Mouse (Mus musculus) myocyte (in vitro differentiated cells): Measurements from ENCODE around the gene Rnf11. TPM values are rescaled to one million over a fixed set of nuclear protein-coding genes. Genes with fewer than 3 reads are reported as not detected.

Experiments used
- H3K27me3 ChIP-seq: one replicate; pipeline ENCODE4 v1.6.1; 2011; ENCODE audit not compliant: control insufficient read depth, insufficient read depth, insufficient read length
- H3K36me3 ChIP-seq: one replicate; pipeline ENCODE4 v1.6.1; 2011; ENCODE audit not compliant: control insufficient read depth, insufficient read depth
- H3K4me2 ChIP-seq: one replicate; pipeline ENCODE4 v1.6.1; 2011; ENCODE audit warnings: low read depth, control low read depth
- H3K4me3 ChIP-seq: one replicate; pipeline ENCODE4 v1.5.1; 2011; ENCODE audit warnings: mild to moderate bottlenecking, control low read depth, moderate library complexity
- H3K79me2 ChIP-seq: one replicate; pipeline ENCODE4 v1.6.1; 2011; ENCODE audit not compliant: control insufficient read depth, insufficient read depth
- H3ac ChIP-seq: one replicate; pipeline ENCODE4 v1.6.1; 2011; ENCODE audit not compliant: control insufficient read depth, insufficient read length
- CEBPB ChIP-seq: IDR thresholded peaks from 2 replicates; pipeline ENCODE4 v1.6.1; 2011; ENCODE audit warnings: mild to moderate bottlenecking, moderate library complexity; ENCODE audit not compliant: poor library complexity, insufficient read depth, severe bottlenecking
- E2F4 ChIP-seq: IDR thresholded peaks from one replicate; pipeline ENCODE4 v1.6.1; 2011; ENCODE audit warnings: mild to moderate bottlenecking, control low read depth, moderate library complexity; ENCODE audit not compliant: insufficient read depth
- MAX ChIP-seq: IDR thresholded peaks from one replicate; pipeline ENCODE4 v1.6.1; 2011; ENCODE audit warnings: low read depth, mild to moderate bottlenecking, control low read depth
- MYOD1 ChIP-seq, 3 experiments: IDR thresholded peaks; one replicate each; pipeline ENCODE4 v1.6.1; 2011; ENCODE audit warnings: control low read depth in 2 of 3, low read depth in 2 of 3, mild to moderate bottlenecking in 2 of 3, moderate library complexity in 1 of 3; ENCODE audit not compliant: insufficient read length in 2 of 3, control insufficient read depth in 1 of 3
- MYOG ChIP-seq, 3 experiments: IDR thresholded peaks; one replicate each; pipeline ENCODE4 v1.6.1; 2011; ENCODE audit warnings: control low read depth in 2 of 3, low read depth in 2 of 3, mild to moderate bottlenecking in 2 of 3; ENCODE audit not compliant: insufficient read length in 2 of 3, control insufficient read depth in 1 of 3, insufficient read depth in 1 of 3
- POLR2A ChIP-seq: IDR thresholded peaks from one replicate; pipeline ENCODE4 v1.6.1; 2011; ENCODE audit warnings: low read depth, mild to moderate bottlenecking, control low read depth, moderate library complexity; ENCODE audit not compliant: insufficient read length
- POLR2AphosphoS2 ChIP-seq: IDR thresholded peaks from one replicate; pipeline ENCODE4 v1.6.1; 2011; ENCODE audit warnings: low read depth, control low read depth; ENCODE audit not compliant: insufficient read length
- REST ChIP-seq: IDR thresholded peaks from one replicate; pipeline ENCODE4 v1.6.1; 2011; ENCODE audit warnings: mild to moderate bottlenecking, control low read depth, moderate library complexity; ENCODE audit not compliant: insufficient read depth, insufficient read length
- SRF ChIP-seq: IDR thresholded peaks from one replicate; pipeline ENCODE4 v1.6.1; 2011; ENCODE audit warnings: low read depth; ENCODE audit not compliant: control insufficient read depth, insufficient read length
- TCF12 ChIP-seq: IDR thresholded peaks from one replicate; pipeline ENCODE4 v1.6.1; 2011; ENCODE audit warnings: mild to moderate bottlenecking, control low read depth; ENCODE audit not compliant: poor library complexity, insufficient read depth, severe bottlenecking
- TCF3 ChIP-seq: IDR thresholded peaks from one replicate; pipeline ENCODE4 v1.6.1; 2011; ENCODE audit warnings: low read depth, control low read depth; ENCODE audit not compliant: insufficient read length
- USF1 ChIP-seq: IDR thresholded peaks from one replicate; pipeline ENCODE4 v1.6.1; 2011; ENCODE audit warnings: low read depth, mild to moderate bottlenecking, control low read depth, moderate library complexity
- polyA plus RNA-seq: library from polyadenylated mRNA; unstranded; fragments of >200 nt; fragmentation: generic; extraction: Trizol; gene quantifications from one replicate; pipeline ENCODE4 v1.2.1, GENCODE M21; 2012; ENCODE audit warnings: missing spikeins

Gene Rnf11
- polyA plus RNA-seq, 1 experiment: 127 TPM

DNA sequence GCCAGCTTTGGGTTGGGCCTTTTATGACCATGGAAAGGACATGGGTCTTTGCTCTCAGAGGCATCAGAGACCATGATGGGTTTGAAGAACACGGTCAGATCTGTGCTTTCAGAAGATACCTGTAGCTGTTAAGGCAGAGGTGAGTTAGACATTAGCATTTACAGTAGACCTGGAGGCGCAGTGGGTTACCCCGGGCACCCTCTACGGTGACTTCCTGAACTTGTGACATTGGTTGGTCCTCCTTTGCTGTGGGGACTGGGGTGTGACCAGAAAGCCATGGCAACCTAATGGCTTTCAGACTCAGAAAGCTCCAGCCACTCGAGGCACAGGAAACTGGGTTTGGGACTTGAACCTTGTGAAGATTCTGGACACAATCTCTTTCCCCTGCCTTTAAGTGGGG is 72.3 kb downstream of the Rnf11 start:
- no peaks in the 10 kb centered on the region for H3K79me2 ChIP-seq
- H3K4me2 ChIP-seq: no peak overlapping the region
- H3K4me3 ChIP-seq: no peak overlapping the region
- H3ac ChIP-seq: no peak overlapping the region
- TF ChIP-seq MYOD1 (IDR thresholded peaks at IDR 0.05; ENCODE audit: control insufficient read depth in 1 of 3, insufficient read length in 2 of 3, low read depth in 2 of 3) (no peak), CEBPB (no peak)
- H3K27me3 ChIP-seq: no peaks in the 10 kb centered on the region
- H3K36me3 ChIP-seq: no peaks in the 10 kb centered on the region

DNA sequence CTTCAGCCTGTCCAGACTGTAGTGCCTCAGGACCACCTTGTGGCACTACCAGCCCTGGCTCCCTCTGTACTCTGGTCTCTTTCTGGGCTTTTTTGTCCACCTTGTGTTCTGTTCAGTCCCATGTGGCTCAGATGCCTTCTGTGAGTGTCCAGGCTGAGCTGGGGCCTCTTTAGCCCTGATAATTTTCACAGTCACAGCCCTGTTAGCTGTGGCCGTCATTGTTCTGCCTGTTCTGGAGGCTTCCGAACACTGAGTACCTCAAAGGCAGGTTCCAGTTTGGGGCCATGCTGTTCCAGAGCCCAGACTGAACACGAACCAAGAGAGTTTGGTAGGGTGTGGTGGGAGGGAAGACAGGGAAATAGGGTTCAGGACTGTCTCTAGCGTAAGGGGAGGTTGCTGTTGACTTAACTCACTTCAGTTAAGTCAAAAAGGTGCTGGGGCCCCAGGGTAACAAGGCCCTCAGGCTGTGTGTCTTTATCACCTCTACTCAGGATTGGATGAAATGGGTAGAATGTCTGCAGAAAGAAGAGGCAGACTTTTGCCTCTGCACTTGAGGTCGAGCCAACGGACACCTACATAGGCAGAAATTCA is 73.1 kb downstream of the Rnf11 start:
- H3K4me2 ChIP-seq: no peak overlapping the region
- no peaks in the 10 kb centered on the region for H3K36me3 ChIP-seq
- no peaks in the 10 kb centered on the region for H3K79me2 ChIP-seq
- no peak for TF ChIP-seq POLR2A
- TF ChIP-seq CEBPB: no peak
- no peak for TF ChIP-seq USF1
- no peak for TF ChIP-seq TCF12
- no peak for TF ChIP-seq MYOG (IDR thresholded peaks at IDR 0.05; ENCODE audit: control insufficient read depth in 1 of 3, insufficient read depth in 1 of 3, insufficient read length in 2 of 3, low read depth in 2 of 3)
- TF ChIP-seq MYOD1 (IDR thresholded peaks at IDR 0.05; ENCODE audit: control insufficient read depth in 1 of 3, insufficient read length in 2 of 3, low read depth in 2 of 3): no peak
- no peak for TF ChIP-seq POLR2AphosphoS2
- no peak for TF ChIP-seq MAX
- TF ChIP-seq E2F4: no peak
- TF ChIP-seq REST: no peak
- TF ChIP-seq TCF3: no peak
- TF ChIP-seq SRF: no peak
- no peak overlapping the region for H3K4me3 ChIP-seq
- no peak overlapping the region for H3ac ChIP-seq
- H3K27me3 ChIP-seq: no peaks in the 10 kb centered on the region

DNA sequence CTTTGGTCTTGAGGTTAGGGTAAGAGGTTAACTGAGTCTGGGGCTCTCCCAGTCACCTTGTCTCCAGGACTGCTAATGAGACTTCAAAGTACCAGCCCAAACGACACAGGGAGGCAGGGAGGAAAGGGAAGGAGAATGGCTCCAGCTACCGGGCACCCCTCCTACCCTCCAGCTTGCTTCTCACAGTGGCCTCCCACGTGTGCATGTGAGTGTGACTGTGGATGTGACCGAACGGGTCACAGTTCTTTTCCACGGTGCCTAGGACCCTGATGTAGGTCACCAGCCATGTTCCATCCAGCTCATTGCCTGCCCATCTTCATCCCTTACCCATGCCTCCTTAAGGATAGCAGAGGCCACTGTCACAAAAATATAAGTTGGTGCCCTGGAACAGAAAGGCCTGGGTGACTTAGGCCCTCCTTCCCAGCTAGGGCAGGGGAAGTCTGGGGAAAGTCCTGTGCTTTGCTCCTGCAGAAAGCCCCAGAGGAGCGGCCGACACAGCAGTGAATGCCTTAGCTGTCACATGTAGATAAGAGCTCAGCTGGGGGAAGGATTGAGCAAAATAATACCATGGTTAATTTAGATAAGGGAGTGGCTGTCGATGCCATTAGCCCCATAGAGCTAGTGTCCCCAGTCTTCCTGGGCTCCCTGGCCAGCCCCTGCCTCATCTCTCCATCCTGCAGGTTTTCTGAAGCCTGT is 73.7 kb downstream of the Rnf11 start:
- TF ChIP-seq MYOD1 (IDR thresholded peaks at IDR 0.05; ENCODE audit: control insufficient read depth in 1 of 3, insufficient read length in 2 of 3, low read depth in 2 of 3) (no peak), CEBPB (no peak), REST (no peak), MYOG (IDR thresholded peaks at IDR 0.05; ENCODE audit: control insufficient read depth in 1 of 3, insufficient read depth in 1 of 3, insufficient read length in 2 of 3, low read depth in 2 of 3) (no peak), USF1 (no peak), MAX (no peak), TCF3 (no peak), POLR2AphosphoS2 (no peak), POLR2A (no peak), E2F4 (no peak), SRF (no peak), TCF12 (no peak)
- Histone ChIP-seq H3K79me2 (no peaks in the 10 kb centered on the region), H3K36me3 (no peaks in the 10 kb centered on the region), H3K4me2 (no peak overlapping the region), H3ac (no peak overlapping the region), H3K4me3 (no peak overlapping the region), H3K27me3 (no peaks in the 10 kb centered on the region)

DNA sequence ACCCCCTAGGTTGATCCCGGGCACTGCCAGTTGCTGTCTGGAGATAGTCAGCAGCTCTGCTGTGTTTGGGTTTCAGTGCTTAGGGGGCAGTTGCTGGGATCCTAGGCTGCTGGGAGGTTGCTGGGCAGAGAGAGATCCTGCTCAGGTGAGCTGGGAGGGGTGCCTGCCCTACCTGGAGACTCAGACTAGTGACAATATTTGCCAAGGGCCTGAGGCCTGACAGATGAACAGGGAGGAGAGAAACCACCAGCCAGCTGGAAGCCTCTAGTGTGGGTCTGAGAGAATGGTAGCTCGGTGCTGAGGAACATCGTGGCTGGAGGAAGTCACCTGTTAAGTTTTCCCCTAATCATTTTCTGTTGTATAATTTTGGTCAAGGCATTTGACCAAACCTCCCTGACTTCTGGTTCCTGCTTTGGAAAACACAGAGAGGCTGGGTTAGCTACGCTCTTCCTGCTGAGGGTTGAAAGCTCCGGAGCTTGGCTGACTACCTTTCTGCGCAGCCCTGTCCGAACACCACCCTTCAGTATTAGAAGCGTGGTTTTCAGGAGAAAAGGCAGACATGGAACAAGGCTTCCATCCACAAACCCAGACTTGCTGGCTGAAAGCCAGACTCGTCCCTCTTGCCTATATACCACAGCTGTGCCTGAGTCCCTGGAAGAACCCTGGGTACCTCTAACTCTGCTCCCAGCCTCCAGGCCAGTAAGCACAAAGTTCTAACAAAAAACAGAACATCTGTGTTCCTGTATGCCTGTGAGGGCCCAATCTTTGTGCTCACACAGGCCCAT is 76.6 kb downstream of the Rnf11 start:
- Histone ChIP-seq H3K4me3 (no peak overlapping the region), H3K4me2 (no peak overlapping the region), H3K79me2 (no peaks in the 10 kb centered on the region), H3K27me3 (no peaks in the 10 kb centered on the region), H3K36me3 (no peaks in the 10 kb centered on the region), H3ac (no peak overlapping the region)
- no peak for TF ChIP-seq REST
- no peak for TF ChIP-seq POLR2AphosphoS2
- TF ChIP-seq POLR2A: no peak
- no peak for TF ChIP-seq TCF3
- TF ChIP-seq TCF12: no peak
- no peak for TF ChIP-seq USF1
- TF ChIP-seq SRF: no peak
- TF ChIP-seq MYOD1 (IDR thresholded peaks at IDR 0.05; ENCODE audit: control insufficient read depth in 1 of 3, insufficient read length in 2 of 3, low read depth in 2 of 3): no peak
- no peak for TF ChIP-seq MYOG (IDR thresholded peaks at IDR 0.05; ENCODE audit: control insufficient read depth in 1 of 3, insufficient read depth in 1 of 3, insufficient read length in 2 of 3, low read depth in 2 of 3)
- TF ChIP-seq CEBPB: no peak
- no peak for TF ChIP-seq MAX
- TF ChIP-seq E2F4: no peak
